Mouse (Mus musculus): ENCODE data around the gene Tead1. TPM values are rescaled to one million over a fixed set of nuclear protein-coding genes. Genes with fewer than 3 reads are reported as not detected.

Tead1 gene
- polyA plus RNA-seq, 1 experiment from 2014 or later, result 12.3 TPM

- Histone ChIP-seq H3K27ac (ENCODE audit: low read depth, low read length) (no peak overlapping the region), H3K4me2 (no peak overlapping the region), H3K27me3 (ENCODE audit: control insufficient read depth, insufficient read depth, low read length) (no peaks in the 10 kb centered on the region), H3K4me1 (ENCODE audit: control insufficient read depth, insufficient read depth, low read length) (peaks cover 29% of the 10 kb centered on the region), H3K9me3 (ENCODE audit: control insufficient read depth, low read length) (peaks cover 7% of the 10 kb centered on the region), H3K36me3 (ENCODE audit: control insufficient read depth, insufficient read depth, low read length) (no peaks in the 10 kb centered on the region), H3K4me3 (ENCODE audit: low read depth, low read length) (no peak overlapping the region), H3K9ac (ENCODE audit: low read length) (no peak overlapping the region)
- no peak for DNase-seq (ENCODE audit: low spot score, missing footprints)
- WGBS, result 92% methylated on average over 6 of the region's 6 CpGs
- no peak for ATAC-seq (ENCODE audit: low FRiP score)
Observed at GRCm38 (mm10) chr7:112838131-112838530, 159.0 kb downstream of the Tead1 start.

GRCm38 (mm10) chr7:112840351-112840750 is 161.2 kb downstream of the Tead1 start:
- Histone ChIP-seq H3K4me1 (ENCODE audit: control insufficient read depth, insufficient read depth, low read length) (peaks cover 29% of the 10 kb centered on the region), H3K36me3 (ENCODE audit: control insufficient read depth, insufficient read depth, low read length) (no peaks in the 10 kb centered on the region), H3K9ac (ENCODE audit: low read length) (peak overlapping the region; percentile 44), H3K27ac (ENCODE audit: low read depth, low read length) (peak overlapping the region; percentile 74), H3K27me3 (ENCODE audit: control insufficient read depth, insufficient read depth, low read length) (no peaks in the 10 kb centered on the region), H3K4me2 (peak overlapping the region; percentile 20; the same call in 1 of the 2 replicates), H3K9me3 (ENCODE audit: control insufficient read depth, low read length) (peaks cover 7% of the 10 kb centered on the region), H3K4me3 (ENCODE audit: low read depth, low read length) (no peak overlapping the region)
- 10% methylated on average over 7 of the region's 7 CpGs for WGBS
- ATAC-seq (ENCODE audit: low FRiP score) (peak; percentile 16; the same call in 1 of the 2 replicates), DNase-seq (ENCODE audit: low spot score, missing footprints) (peak; percentile 89)

DNA sequence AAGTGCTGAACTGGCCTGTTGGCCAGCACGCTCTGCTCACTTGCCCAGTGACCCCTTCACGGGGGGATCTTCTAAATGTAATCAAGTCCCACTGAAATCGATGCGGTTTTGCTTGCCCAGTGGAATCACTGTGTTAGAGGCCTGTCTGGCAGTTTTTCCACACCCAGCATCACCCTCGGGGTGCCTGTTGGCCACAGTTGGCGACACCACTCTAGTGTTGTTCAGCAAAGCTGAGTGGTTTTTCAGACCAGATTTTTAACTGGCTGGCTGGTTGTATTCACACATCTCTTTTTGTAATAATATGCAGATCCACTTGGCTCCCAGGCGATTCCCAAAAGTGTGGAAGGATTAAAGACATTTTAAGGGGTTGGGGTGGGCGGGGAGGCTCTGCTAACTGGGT is 161.8 kb downstream of the Tead1 start:
- peak overlapping the region; percentile 20; the same call in 1 of the 2 replicates for H3K4me2 ChIP-seq
- ATAC-seq (ENCODE audit: low FRiP score), result peak; percentile 30; the same call in 1 of the 2 replicates
- H3K4me3 ChIP-seq (ENCODE audit: low read depth, low read length), result no peak overlapping the region
- peaks cover 7% of the 10 kb centered on the region for H3K9me3 ChIP-seq (ENCODE audit: control insufficient read depth, low read length)
- no peaks in the 10 kb centered on the region for H3K36me3 ChIP-seq (ENCODE audit: control insufficient read depth, insufficient read depth, low read length)
- DNase-seq (ENCODE audit: low spot score, missing footprints), result peak; percentile 89
- no peaks in the 10 kb centered on the region for H3K27me3 ChIP-seq (ENCODE audit: control insufficient read depth, insufficient read depth, low read length)
- peak overlapping the region; percentile 74 for H3K27ac ChIP-seq (ENCODE audit: low read depth, low read length)
- WGBS, result 15% methylated on average over 8 of the region's 8 CpGs
- peaks cover 29% of the 10 kb centered on the region for H3K4me1 ChIP-seq (ENCODE audit: control insufficient read depth, insufficient read depth, low read length)
- H3K9ac ChIP-seq (ENCODE audit: low read length), result peak overlapping the region; percentile 44; the same call in 1 of the 2 replicates

DNA sequence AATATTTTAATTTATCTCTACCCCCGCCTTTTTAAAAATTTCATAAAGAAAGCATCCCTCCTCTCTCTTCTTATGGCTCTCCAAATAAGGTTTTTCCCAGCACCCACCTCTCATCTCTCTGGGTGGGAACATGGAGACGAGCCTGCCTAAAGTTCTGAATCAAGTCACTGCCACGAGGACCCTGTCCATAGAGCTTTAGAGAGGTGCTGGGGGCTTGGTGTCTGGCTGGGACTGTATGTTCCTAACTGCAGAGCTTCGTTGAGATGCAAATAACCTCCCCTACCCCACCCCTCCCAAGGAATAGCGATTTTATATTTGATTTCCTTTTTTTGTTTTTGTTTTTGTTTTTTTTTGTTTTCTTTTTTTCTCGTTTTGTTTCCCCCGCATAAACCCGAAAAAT is 162.4 kb downstream of the Tead1 start:
- ATAC-seq (ENCODE audit: low FRiP score), result peak; percentile 40; the same call in 1 of the 2 replicates
- Histone ChIP-seq H3K27me3 (ENCODE audit: control insufficient read depth, insufficient read depth, low read length) (no peaks in the 10 kb centered on the region), H3K4me2 (peak overlapping the region; percentile 8; the same call in 1 of the 2 replicates), H3K9me3 (ENCODE audit: control insufficient read depth, low read length) (peaks cover 7% of the 10 kb centered on the region), H3K4me3 (ENCODE audit: low read depth, low read length) (no peak overlapping the region), H3K27ac (ENCODE audit: low read depth, low read length) (peak overlapping the region; percentile 74; the same call in 1 of the 2 replicates), H3K4me1 (ENCODE audit: control insufficient read depth, insufficient read depth, low read length) (peaks cover 29% of the 10 kb centered on the region), H3K9ac (ENCODE audit: low read length) (peak overlapping the region; percentile 6; the same call in 1 of the 2 replicates), H3K36me3 (ENCODE audit: control insufficient read depth, insufficient read depth, low read length) (no peaks in the 10 kb centered on the region)
- WGBS, result 3% methylated on average over 8 of the region's 8 CpGs
- no peak for DNase-seq (ENCODE audit: low spot score, missing footprints)

DNA sequence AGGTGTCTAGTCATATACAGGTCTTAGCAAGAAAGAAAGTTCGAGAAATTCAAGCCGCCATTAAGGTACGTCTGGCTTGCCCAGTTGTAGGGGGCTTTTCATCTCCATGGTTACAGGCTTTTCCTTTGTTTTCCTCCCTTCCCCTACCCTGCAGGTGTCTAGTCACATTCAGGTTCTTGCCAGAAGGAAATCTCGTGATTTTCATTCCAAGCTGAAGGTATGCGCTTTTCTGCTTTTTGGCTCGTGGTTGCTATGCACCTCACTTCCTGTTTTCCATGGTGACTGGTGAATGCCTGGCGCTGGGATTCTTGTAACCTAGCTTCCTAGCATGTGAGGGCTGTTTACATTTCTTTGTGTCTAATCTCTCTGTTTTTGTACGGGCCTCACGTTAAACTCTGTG is 162.8 kb downstream of the Tead1 start:
- peak overlapping the region; percentile 8; the same call in 1 of the 2 replicates for H3K4me2 ChIP-seq

DNA sequence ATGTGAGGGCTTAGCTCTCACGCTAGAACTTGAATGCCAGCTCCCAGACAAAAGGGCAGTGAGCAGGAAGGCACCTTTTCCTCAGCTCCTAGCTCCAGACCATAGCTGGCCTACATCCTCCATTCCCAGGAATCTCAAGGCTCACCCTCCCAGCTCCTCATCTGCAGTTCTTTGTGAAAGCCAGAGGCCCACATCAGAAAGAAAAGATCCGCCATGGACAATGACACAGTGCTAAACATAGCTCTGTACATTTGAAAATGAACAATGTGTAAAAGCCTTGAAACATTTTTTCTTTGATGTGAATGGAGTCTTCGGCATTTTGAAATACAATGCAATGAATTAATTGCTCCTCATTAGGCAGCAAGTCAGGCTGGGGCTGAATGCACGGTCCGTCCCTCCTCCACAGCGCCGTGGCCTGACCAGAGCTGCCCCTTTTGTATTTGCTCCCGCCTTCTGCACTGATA is 172.2 kb downstream of the Tead1 start:
- H3K4me3 ChIP-seq (ENCODE audit: low read depth, low read length), result no peak overlapping the region
- no peak overlapping the region for H3K9ac ChIP-seq (ENCODE audit: low read length)
- WGBS, result 13% methylated on average over 8 of the region's 8 CpGs
- ATAC-seq (ENCODE audit: low FRiP score), result peak; percentile 79
- DNase-seq (ENCODE audit: low spot score, missing footprints), result no peak
- no peaks in the 10 kb centered on the region for H3K9me3 ChIP-seq (ENCODE audit: control insufficient read depth, low read length)
- H3K36me3 ChIP-seq (ENCODE audit: control insufficient read depth, insufficient read depth, low read length), result no peaks in the 10 kb centered on the region
- no peaks in the 10 kb centered on the region for H3K27me3 ChIP-seq (ENCODE audit: control insufficient read depth, insufficient read depth, low read length)
- peak overlapping the region; percentile 65 for H3K27ac ChIP-seq (ENCODE audit: low read depth, low read length)
- H3K4me1 ChIP-seq (ENCODE audit: control insufficient read depth, insufficient read depth, low read length), result peaks cover 36% of the 10 kb centered on the region
- no peak overlapping the region for H3K4me2 ChIP-seq

More for the DNA sequence above, 162.8 kb downstream of the Tead1 start:
- ATAC-seq (ENCODE audit: low FRiP score) (peak; percentile 77), DNase-seq (ENCODE audit: low spot score, missing footprints) (peak; percentile 92)
- 4% methylated on average over 9 of the region's 9 CpGs for WGBS
- peaks cover 29% of the 10 kb centered on the region for H3K4me1 ChIP-seq (ENCODE audit: control insufficient read depth, insufficient read depth, low read length)
- no peak overlapping the region; the same call in 1 of the 2 replicates for H3K9ac ChIP-seq (ENCODE audit: low read length)
- no peaks in the 10 kb centered on the region for H3K27me3 ChIP-seq (ENCODE audit: control insufficient read depth, insufficient read depth, low read length)
- peaks cover 5% of the 10 kb centered on the region for H3K9me3 ChIP-seq (ENCODE audit: control insufficient read depth, low read length)
- H3K4me3 ChIP-seq (ENCODE audit: low read depth, low read length), result no peak overlapping the region
- no peaks in the 10 kb centered on the region for H3K36me3 ChIP-seq (ENCODE audit: control insufficient read depth, insufficient read depth, low read length)
- H3K27ac ChIP-seq (ENCODE audit: low read depth, low read length), result no peak overlapping the region

- ATAC-seq (ENCODE audit: low FRiP score) (no peak), DNase-seq (ENCODE audit: low spot score, missing footprints) (no peak)
- WGBS, result 59% methylated on average over 7 of the region's 7 CpGs
- Histone ChIP-seq H3K36me3 (ENCODE audit: control insufficient read depth, insufficient read depth, low read length) (no peaks in the 10 kb centered on the region), H3K27me3 (ENCODE audit: control insufficient read depth, insufficient read depth, low read length) (no peaks in the 10 kb centered on the region), H3K4me3 (ENCODE audit: low read depth, low read length) (no peak overlapping the region), H3K4me2 (no peak overlapping the region), H3K9ac (ENCODE audit: low read length) (no peak overlapping the region), H3K27ac (ENCODE audit: low read depth, low read length) (no peak overlapping the region), H3K9me3 (ENCODE audit: control insufficient read depth, low read length) (no peaks in the 10 kb centered on the region), H3K4me1 (ENCODE audit: control insufficient read depth, insufficient read depth, low read length) (peaks cover 36% of the 10 kb centered on the region)
Observed at GRCm38 (mm10) chr7:112852149-112852839, 173.2 kb downstream of the Tead1 start.

- 68% methylated on average over 4 of the region's 4 CpGs for WGBS
Observed at GRCm38 (mm10) chr7:112853857-112854256, 174.7 kb downstream of the Tead1 start.

GRCm38 (mm10) chr7:112854516-112854915 is 175.4 kb downstream of the Tead1 start:
- Histone ChIP-seq H3K4me1 (ENCODE audit: control insufficient read depth, insufficient read depth, low read length) (peaks cover 36% of the 10 kb centered on the region), H3K9me3 (ENCODE audit: control insufficient read depth, low read length) (no peaks in the 10 kb centered on the region), H3K4me3 (ENCODE audit: low read depth, low read length) (no peak overlapping the region), H3K9ac (ENCODE audit: low read length) (no peak overlapping the region), H3K4me2 (no peak overlapping the region), H3K27me3 (ENCODE audit: control insufficient read depth, insufficient read depth, low read length) (no peaks in the 10 kb centered on the region), H3K36me3 (ENCODE audit: control insufficient read depth, insufficient read depth, low read length) (no peaks in the 10 kb centered on the region), H3K27ac (ENCODE audit: low read depth, low read length) (no peak overlapping the region)
- no peak for ATAC-seq (ENCODE audit: low FRiP score)
- peak; percentile 91 for DNase-seq (ENCODE audit: low spot score, missing footprints)
- 22% methylated on average over 5 of the region's 5 CpGs for WGBS

More at GRCm38 (mm10) chr7:112853857-112854256, 174.7 kb downstream of the Tead1 start:
- no peak overlapping the region for H3K9ac ChIP-seq (ENCODE audit: low read length)
- no peaks in the 10 kb centered on the region for H3K36me3 ChIP-seq (ENCODE audit: control insufficient read depth, insufficient read depth, low read length)
- no peaks in the 10 kb centered on the region for H3K27me3 ChIP-seq (ENCODE audit: control insufficient read depth, insufficient read depth, low read length)
- no peak for DNase-seq (ENCODE audit: low spot score, missing footprints)
- no peak overlapping the region for H3K27ac ChIP-seq (ENCODE audit: low read depth, low read length)
- ATAC-seq (ENCODE audit: low FRiP score), result no peak
- no peaks in the 10 kb centered on the region for H3K9me3 ChIP-seq (ENCODE audit: control insufficient read depth, low read length)
- peaks cover 36% of the 10 kb centered on the region for H3K4me1 ChIP-seq (ENCODE audit: control insufficient read depth, insufficient read depth, low read length)
- no peak overlapping the region for H3K4me2 ChIP-seq
- no peak overlapping the region for H3K4me3 ChIP-seq (ENCODE audit: low read depth, low read length)

Measured in midbrain, embryonic 11.5 days (tissue).